In genomic region chr10:42762670-42763058, GRCm38 (mm10) we compare ENCODE assay signal across 8 mouse cellular contexts. TPM values are rescaled to one million over a fixed set of nuclear protein-coding genes. Genes with fewer than 3 reads are reported as not detected.
DNase-seq lines count a peak whose midpoint lies in the region; ATAC-seq and TF ChIP-seq lines count a peak whose summit lies in the region.

No protein-coding gene starts in this region.

- peak overlapping the region; percentile 87 for H3K4me3 ChIP-seq in heart, adult 2 months
- H3K4me3 ChIP-seq in ES-Bruce4 (ENCODE audit: low read depth, low read length), result peak overlapping the region; percentile 78
- H3K4me3 ChIP-seq in forebrain, embryonic 15.5 days, result peak overlapping the region; percentile 94
- peak overlapping the region; percentile 75 for H3K4me3 ChIP-seq in liver, embryonic 16.5 days (ENCODE audit: low read depth, low read length)

- TF ChIP-seq POLR2A in heart, adult 2 months (IDR thresholded peaks at IDR 0.05; ENCODE audit: insufficient read depth, low read depth, low read length), result no peak
- TF ChIP-seq POLR2A in ES-Bruce4 (IDR thresholded peaks at IDR 0.05; ENCODE audit: insufficient read depth, low read length), result no peak

- peak overlapping the region; percentile 95 for H3K27ac ChIP-seq in heart, adult 2 months
- H3K27ac ChIP-seq in ES-Bruce4 (ENCODE audit: insufficient read depth, low read length), result no peak overlapping the region
- H3K27ac ChIP-seq in forebrain, embryonic 15.5 days (replicated peaks), result peak overlapping the region; percentile 92
- peak overlapping the region; percentile 82; the same call in 1 of the 2 replicates for H3K27ac ChIP-seq in liver, embryonic 16.5 days (ENCODE audit: low read length)

- no peak for ATAC-seq in forebrain, embryonic 15.5 days (replicated peaks)
- ATAC-seq in liver, embryonic 16.5 days (ENCODE audit: low read depth), result no peak

- H3K27me3 ChIP-seq in heart, adult 2 months (ENCODE audit: control insufficient read depth, insufficient read depth, low read length), result no peaks in the 10 kb centered on the region
- H3K27me3 ChIP-seq in ES-Bruce4 (ENCODE audit: control insufficient read depth, insufficient read depth, low read length, poor library complexity, severe bottlenecking), result no peaks in the 10 kb centered on the region
- H3K27me3 ChIP-seq in forebrain, embryonic 15.5 days, result no peaks in the 10 kb centered on the region
- H3K27me3 ChIP-seq in liver, embryonic 16.5 days (ENCODE audit: control insufficient read depth, insufficient read depth, low read depth, low read length), result no peaks in the 10 kb centered on the region

- H3K4me1 ChIP-seq in heart, adult 2 months (ENCODE audit: control insufficient read depth, insufficient read depth, low read length), result peaks cover 3% of the 10 kb centered on the region
- no peaks in the 10 kb centered on the region for H3K4me1 ChIP-seq in ES-Bruce4 (ENCODE audit: control insufficient read depth, insufficient read depth, low read length)
- H3K4me1 ChIP-seq in forebrain, embryonic 15.5 days, result peaks cover 37% of the 10 kb centered on the region
- H3K4me1 ChIP-seq in liver, embryonic 16.5 days (ENCODE audit: control insufficient read depth, low read depth, low read length), result peaks cover 24% of the 10 kb centered on the region

- DNase-seq in heart, adult 2 months, result no peak
- DNase-seq in heart, postnatal 10 days, result no peak
- no peak for DNase-seq in adrenal gland, adult 18-20 months (ENCODE audit: low spot score in 2 of 2)
- no peak for DNase-seq in left cerebral cortex, adult 18-20 months (ENCODE audit: low spot score in 2 of 2)
- no peak for DNase-seq in spleen, postnatal 36 days (ENCODE audit: low spot score in 2 of 2)

- peak overlapping the region; percentile 95 for H3K9ac ChIP-seq in heart, adult 2 months (ENCODE audit: low read depth, low read length)
- peak overlapping the region; percentile 88 for H3K9ac ChIP-seq in ES-Bruce4 (ENCODE audit: low read depth, poor library complexity, severe bottlenecking)
- peak overlapping the region; percentile 96 for H3K9ac ChIP-seq in forebrain, embryonic 15.5 days (replicated peaks)
- peak overlapping the region; percentile 87 for H3K9ac ChIP-seq in liver, embryonic 16.5 days (ENCODE audit: low read depth, low read length)

- peaks cover 6% of the 10 kb centered on the region for H3K36me3 ChIP-seq in heart, adult 2 months (ENCODE audit: control insufficient read depth, insufficient read depth, low read length)
- H3K36me3 ChIP-seq in ES-Bruce4 (ENCODE audit: control insufficient read depth, insufficient read depth, low read length, poor library complexity, severe bottlenecking), result no peaks in the 10 kb centered on the region
- H3K36me3 ChIP-seq in forebrain, embryonic 15.5 days, result no peaks in the 10 kb centered on the region
- no peaks in the 10 kb centered on the region for H3K36me3 ChIP-seq in liver, embryonic 16.5 days (ENCODE audit: control insufficient read depth, insufficient read depth)

- peaks cover 10% of the 10 kb centered on the region for H3K79me2 ChIP-seq in heart, adult 2 months (replicated peaks; ENCODE audit: control insufficient read depth, insufficient read depth, low read length)

- intact Hi-C loops in heart, adult 2 months (cut with DNase I), result loop anchor here (10.0 kb wide), 1 partner anchor 258 kb away; the partner anchor contains the start of gene Snx3
- intact Hi-C loops in heart, postnatal 10 days (cut with DNase I), result no loop called here

- no peaks in the 10 kb centered on the region for H3K9me3 ChIP-seq in ES-Bruce4 (replicated peaks; ENCODE audit: control insufficient read depth, insufficient read depth, low read length, poor library complexity, severe bottlenecking)
- H3K9me3 ChIP-seq in forebrain, embryonic 15.5 days, result no peaks in the 10 kb centered on the region
- H3K9me3 ChIP-seq in liver, embryonic 16.5 days (replicated peaks; ENCODE audit: control insufficient read depth, low read length), result no peaks in the 10 kb centered on the region

- TF ChIP-seq EP300 in heart, adult 2 months (IDR thresholded peaks at IDR 0.05; ENCODE audit: insufficient read depth, low read depth, low read length), result no peak
- no peak for TF ChIP-seq EP300 in ES-Bruce4 (IDR thresholded peaks at IDR 0.05; ENCODE audit: insufficient read depth, low read depth, low read length)

- WGBS in heart, adult 2 months, result under 1% methylated on average over 6 of the region's 6 CpGs
- under 1% methylated on average over 6 of the region's 6 CpGs for WGBS in forebrain, embryonic 15.5 days
- WGBS in liver, embryonic 16.5 days (ENCODE audit: insufficient replicate concordance), result 0% methylated on average over 6 of the region's 6 CpGs

- peak overlapping the region; percentile 60 for H3K4me2 ChIP-seq in forebrain, embryonic 15.5 days (replicated peaks)
- H3K4me2 ChIP-seq in liver, embryonic 16.5 days (ENCODE audit: low read depth, low read length), result peak overlapping the region; percentile 93

- no peak for TF ChIP-seq CTCF in heart, adult 2 months (IDR thresholded peaks at IDR 0.05)
- TF ChIP-seq CTCF in ES-Bruce4 (IDR thresholded peaks at IDR 0.05; ENCODE audit: low read depth, low read length), result no peak

RNA-seq across cellular contexts. Expression of gene Sec63, which starts 1.4 kb away (rescaled TPM):
- total RNA-seq in heart, adult 2 months (2021), result 10 to 100 TPM; 30.0 to 37.6 TPM
- 6.0 and 11.8 TPM in 2 replicates for polyA plus RNA-seq in heart, adult 2 months (2012; rRNA removed)
- 10 to 100 TPM; 30.1 to 34.3 TPM for total RNA-seq in heart, postnatal 10 days (2021)
- 35.1 and 36.0 TPM in 2 replicates for polyA plus RNA-seq in ES-Bruce4 (2011; ENCODE audit: insufficient read depth, insufficient read length, low read depth, missing spikeins)
- 27.3 and 28.8 TPM in 2 replicates for polyA plus RNA-seq in forebrain, embryonic 15.5 days (2015; fragmentation: Nextera tagmentation; extraction: Ambion mirVana)
- 10.0 and 11.2 TPM in 2 replicates for polyA plus RNA-seq in liver, embryonic 16.5 days (2015; fragmentation: Nextera tagmentation; extraction: Ambion mirVana)
- 10 to 100 TPM; 53.4 to 84.2 TPM for total RNA-seq in adrenal gland, adult 18-20 months (2021)
- 10 to 100 TPM; 51.3 to 51.7 TPM for total RNA-seq in left cerebral cortex, adult 18-20 months (2021)
